Mouse (Mus musculus) small intestine, adult 2 months (tissue): ENCODE data around the gene Pear1. TPM values are rescaled to one million over a fixed set of nuclear protein-coding genes. Genes with fewer than 3 reads are reported as not detected.

Experiments used
- H3K27ac ChIP-seq: fragments of 200-500 bp; 2 replicates; pipeline ENCODE4 v1.5.1; 2012; ENCODE audit warnings: low read depth, low read length, control low read depth, inconsistent platforms; ENCODE audit not compliant: insufficient read depth
- H3K27me3 ChIP-seq: fragments of 200-500 bp; 2 replicates; pipeline ENCODE4 v1.6.1; 2012; ENCODE audit warnings: mild to moderate bottlenecking, moderate library complexity, low read length, inconsistent platforms; ENCODE audit not compliant: control insufficient read depth, insufficient read depth
- H3K36me3 ChIP-seq: fragments of 200-500 bp; 2 replicates; pipeline ENCODE4 v1.6.1; 2012; ENCODE audit warnings: mild to moderate bottlenecking, low read length, control low read depth, inconsistent platforms; ENCODE audit not compliant: control insufficient read depth, insufficient read depth
- H3K4me1 ChIP-seq: fragments of 200-500 bp; 2 replicates; pipeline ENCODE4 v1.6.1; 2012; ENCODE audit warnings: low read length, inconsistent platforms, mixed read lengths; ENCODE audit not compliant: control insufficient read depth, insufficient read depth, insufficient read length
- H3K4me3 ChIP-seq: fragments of 200-500 bp; 2 replicates; pipeline ENCODE4 v1.5.1; 2012; ENCODE audit warnings: low read depth, mild to moderate bottlenecking, control low read depth, inconsistent platforms, low read length, moderate library complexity
- CTCF ChIP-seq: fragments of 200-500 bp; IDR thresholded peaks from 2 replicates; pipeline ENCODE4 v1.5.1; 2012; ENCODE audit warnings: low read depth, mild to moderate bottlenecking, control low read depth, inconsistent platforms, low read length, moderate library complexity, mixed read lengths; ENCODE audit not compliant: insufficient replicate concordance, insufficient read length; ENCODE audit errors: extremely low read depth
- POLR2A ChIP-seq: fragments of 200-500 bp; IDR thresholded peaks from 2 replicates; pipeline ENCODE4 v1.6.1; 2012; ENCODE audit warnings: low read depth, mild to moderate bottlenecking, control low read depth, inconsistent platforms, low read length, moderate library complexity
- WGBS: fragments of 180-500 bp; shearing (Covaris S2); methylation state at CpG from one replicate; pipeline ENCODE4 v1.1.7; 2018; 5-methylcytosine and 5-hydroxymethylcytosine counted together
- polyA plus RNA-seq: library from polyadenylated mRNA; depleted of rRNA; stranded (reverse); fragments of >200 nt; gene quantifications from 2 replicates; pipeline ENCODE4 v1.2.3, GENCODE M21; 2012

The Pear1 gene
- polyA plus RNA-seq, 1 experiment: 20.1 TPM

GRCm38 (mm10) chr3:87846650-87847110 is 22.6 kb upstream of the Pear1 start, which contains the start of gene Sh2d2a:
Gene Sh2d2a (plus strand): TSS chr3:87846755.
- Histone ChIP-seq H3K36me3 (no peaks in the 10 kb centered on the region), H3K4me3 (peak within 1 kb of the TSS; percentile 46), H3K4me1 (no peaks in the 10 kb centered on the region), H3K27ac (peak within 1 kb of the TSS; percentile 68), H3K27me3 (no peaks in the 10 kb centered on the region)
- 67% methylated on average over 7 of the region's 7 CpGs for WGBS
- TF ChIP-seq POLR2A (no peak), CTCF (no peak)

DNA sequence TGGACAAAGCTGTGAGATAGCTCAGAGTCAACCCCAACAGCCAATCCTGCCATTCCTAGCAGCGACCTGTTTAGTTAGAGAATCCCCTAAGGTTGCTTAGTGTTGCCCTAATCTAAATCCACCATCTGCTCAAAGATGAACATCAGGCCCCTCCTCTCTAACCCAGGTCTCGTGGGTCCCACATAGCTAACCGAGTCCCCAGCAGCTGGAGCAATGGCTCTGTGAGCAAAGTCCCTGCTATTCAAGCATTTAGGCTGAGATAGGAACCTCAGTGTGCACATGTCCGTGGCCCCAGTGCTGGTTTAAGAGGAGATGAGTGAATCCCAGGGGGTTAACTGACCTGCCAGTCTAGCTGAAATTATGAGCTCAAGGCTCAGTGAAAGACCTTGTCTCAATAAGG is 22.1 kb upstream of the Pear1 start:
- H3K4me1 ChIP-seq: no peaks in the 10 kb centered on the region
- 55% methylated on average over 4 of the region's 4 CpGs for WGBS
- TF ChIP-seq CTCF (no peak), POLR2A (no peak)

DNA sequence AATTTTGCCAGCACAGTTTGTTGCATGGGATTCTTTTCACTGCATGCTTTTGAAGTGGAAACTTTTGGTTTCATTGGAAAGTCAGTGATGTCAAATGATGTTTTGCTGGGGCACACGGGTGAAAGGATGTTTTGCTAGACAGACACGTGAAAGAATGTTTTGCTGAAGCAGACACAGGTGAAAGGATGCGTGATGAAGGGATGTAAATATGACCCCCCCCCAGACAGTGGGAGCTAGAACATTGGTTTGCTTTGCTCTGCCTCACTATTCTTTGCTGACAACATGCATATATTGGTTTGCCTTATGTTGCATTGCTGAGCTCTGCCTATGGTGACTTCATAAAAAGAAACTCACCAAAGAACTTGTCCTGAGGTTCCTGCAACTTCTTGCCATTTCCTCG is 20.9 kb upstream of the Pear1 start:
- Histone ChIP-seq H3K36me3 (no peaks in the 10 kb centered on the region), H3K4me1 (no peaks in the 10 kb centered on the region), H3K27me3 (no peaks in the 10 kb centered on the region), H3K27ac (no peak overlapping the region; the same call in 1 of the 2 replicates), H3K4me3 (no peak overlapping the region)
- 70% methylated on average over 4 of the region's 4 CpGs for WGBS
- TF ChIP-seq CTCF: no peak
- no peak for TF ChIP-seq POLR2A

More for the DNA sequence above, 22.1 kb upstream of the Pear1 start:
- Histone ChIP-seq H3K27ac (peak overlapping the region; percentile 68), H3K27me3 (no peaks in the 10 kb centered on the region), H3K36me3 (no peaks in the 10 kb centered on the region), H3K4me3 (no peak overlapping the region)

GRCm38 (mm10) chr3:87840858-87841257 is 16.8 kb upstream of the Pear1 start:
- H3K4me3 ChIP-seq: no peak overlapping the region

GRCm38 (mm10) chr3:87838622-87839021 is 14.5 kb upstream of the Pear1 start:
- WGBS: 0% methylated on average over 4 of the region's 4 CpGs
- peak; percentile 85; the same call in 1 of the 2 replicates for TF ChIP-seq CTCF
- no peak for TF ChIP-seq POLR2A

More at GRCm38 (mm10) chr3:87840858-87841257, 16.8 kb upstream of the Pear1 start:
- no peaks in the 10 kb centered on the region for H3K36me3 ChIP-seq
- TF ChIP-seq POLR2A: no peak
- no peak for TF ChIP-seq CTCF
- H3K27ac ChIP-seq: no peak overlapping the region
- H3K4me1 ChIP-seq: no peaks in the 10 kb centered on the region
- no peaks in the 10 kb centered on the region for H3K27me3 ChIP-seq

DNA sequence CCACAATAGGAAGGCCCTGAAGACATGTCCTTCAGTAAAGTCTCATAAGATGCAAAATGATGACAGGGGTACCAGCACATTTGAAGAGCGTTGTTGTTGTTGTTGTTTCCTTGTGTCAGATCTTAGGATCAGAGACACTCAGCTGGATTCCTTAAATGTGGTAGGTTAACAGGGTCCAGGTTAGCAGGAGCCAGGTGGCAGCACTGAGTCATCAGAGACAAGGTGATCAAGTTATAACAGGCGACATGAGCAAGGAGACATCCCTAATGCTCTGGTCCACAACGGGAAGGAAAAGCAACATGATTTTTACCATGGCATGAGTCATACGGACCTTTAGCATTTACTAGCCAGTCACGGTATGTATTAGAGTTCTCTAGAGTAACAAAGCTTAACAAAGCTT is 9.4 kb upstream of the Pear1 start:
- Histone ChIP-seq H3K4me3 (no peak overlapping the region), H3K36me3 (no peaks in the 10 kb centered on the region), H3K27me3 (no peaks in the 10 kb centered on the region), H3K27ac (no peak overlapping the region), H3K4me1 (no peaks in the 10 kb centered on the region)
- TF ChIP-seq POLR2A (no peak), CTCF (no peak)
- 42% methylated on average over 5 of the region's 5 CpGs for WGBS

More at GRCm38 (mm10) chr3:87838622-87839021, 14.5 kb upstream of the Pear1 start:
- Histone ChIP-seq H3K27me3 (no peaks in the 10 kb centered on the region), H3K36me3 (no peaks in the 10 kb centered on the region), H3K4me1 (no peaks in the 10 kb centered on the region), H3K4me3 (no peak overlapping the region), H3K27ac (no peak overlapping the region)

GRCm38 (mm10) chr3:87832109-87832859 is 8.2 kb upstream of the Pear1 start:
- Histone ChIP-seq H3K4me1 (no peaks in the 10 kb centered on the region), H3K27ac (no peak overlapping the region), H3K27me3 (no peaks in the 10 kb centered on the region), H3K4me3 (no peak overlapping the region), H3K36me3 (no peaks in the 10 kb centered on the region)
- TF ChIP-seq CTCF (no peak), POLR2A (no peak)
- 83% methylated on average over 7 of the region's 7 CpGs for WGBS
